Mouse (Mus musculus): ENCODE measurements at regions not wholly inside any gene's neighbourhood (a gene's known extent, or its start where the extent isn't known, plus 50 kb on each side); places are given as distances from the start of the nearest gene placed in this dataset.

DNA sequence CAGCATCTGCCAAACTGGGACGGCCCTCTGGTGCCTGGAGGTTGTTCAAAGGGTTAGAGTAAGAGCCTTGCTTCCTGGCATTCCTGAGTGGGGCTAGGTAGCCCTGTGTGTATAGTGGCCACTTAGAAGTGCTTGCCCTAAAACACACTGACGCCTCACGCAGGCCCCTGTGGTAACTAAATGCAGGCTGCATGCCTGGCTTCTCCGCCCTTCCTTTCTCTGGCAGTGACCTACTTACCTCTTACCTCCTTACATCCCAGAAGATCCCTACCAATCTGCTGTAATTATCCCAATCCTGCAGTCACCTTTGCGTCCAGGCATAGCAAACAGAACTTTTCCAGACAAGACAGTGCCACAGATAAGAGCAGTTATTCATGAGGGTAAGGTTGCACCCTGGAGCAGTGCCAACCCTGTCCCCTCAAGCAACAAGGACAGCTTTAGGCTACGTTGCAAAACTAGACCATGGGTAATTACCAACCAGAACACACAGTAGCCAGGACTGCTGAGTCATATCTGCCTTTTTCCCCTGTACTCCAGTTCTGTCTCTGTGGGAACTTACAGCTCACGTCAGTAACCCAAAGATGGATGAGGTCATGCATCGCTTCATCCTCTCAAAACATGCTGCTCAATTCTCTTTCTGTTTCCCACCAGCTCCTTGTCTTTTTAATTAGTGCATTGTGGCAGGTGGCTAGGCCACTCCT, 237.6 kb upstream of the Stt3b start:
- TF ChIP-seq CTCF (conservative IDR thresholded peaks at IDR 0.05; ENCODE audit: low read length): no peak
- no peak for TF ChIP-seq NANOG (IDR thresholded peaks at IDR 0.05; ENCODE audit: borderline replicate concordance, low read length)
- no peak for TF ChIP-seq POU5F1 (IDR thresholded peaks at IDR 0.05; ENCODE audit: borderline replicate concordance, low read length)
